Mouse (Mus musculus): ENCODE data around the gene Zfp639. TPM values are rescaled to one million over a fixed set of nuclear protein-coding genes. Genes with fewer than 3 reads are reported as not detected.

The Zfp639 gene
- polyA plus RNA-seq, 1 experiment = 25.6 TPM

- no peak overlapping the region for H3K4me3 ChIP-seq (replicated peaks; ENCODE audit: control insufficient read depth, low read depth, low read length)
- no peak overlapping the region for H3K27ac ChIP-seq (ENCODE audit: control insufficient read depth, insufficient read depth, low read depth, low read length, poor library complexity)
- no peak for TF ChIP-seq CTCF (IDR thresholded peaks at IDR 0.05; ENCODE audit: control insufficient read depth, insufficient read depth, low read length)
- TF ChIP-seq POLR2A (IDR thresholded peaks at IDR 0.05; ENCODE audit: borderline replicate concordance, control insufficient read depth, low read depth, low read length) = no peak
- WGBS = 63% methylated on average over 8 of the region's 8 CpGs
- no peaks in the 10 kb centered on the region; the same call in 1 of the 2 replicates for H3K4me1 ChIP-seq (ENCODE audit: control insufficient read depth, insufficient read depth, low read length)
These were observed 14.8 kb upstream of the Zfp639 start for GRCm38 (mm10) chr3:32495088-32495770.

DNA sequence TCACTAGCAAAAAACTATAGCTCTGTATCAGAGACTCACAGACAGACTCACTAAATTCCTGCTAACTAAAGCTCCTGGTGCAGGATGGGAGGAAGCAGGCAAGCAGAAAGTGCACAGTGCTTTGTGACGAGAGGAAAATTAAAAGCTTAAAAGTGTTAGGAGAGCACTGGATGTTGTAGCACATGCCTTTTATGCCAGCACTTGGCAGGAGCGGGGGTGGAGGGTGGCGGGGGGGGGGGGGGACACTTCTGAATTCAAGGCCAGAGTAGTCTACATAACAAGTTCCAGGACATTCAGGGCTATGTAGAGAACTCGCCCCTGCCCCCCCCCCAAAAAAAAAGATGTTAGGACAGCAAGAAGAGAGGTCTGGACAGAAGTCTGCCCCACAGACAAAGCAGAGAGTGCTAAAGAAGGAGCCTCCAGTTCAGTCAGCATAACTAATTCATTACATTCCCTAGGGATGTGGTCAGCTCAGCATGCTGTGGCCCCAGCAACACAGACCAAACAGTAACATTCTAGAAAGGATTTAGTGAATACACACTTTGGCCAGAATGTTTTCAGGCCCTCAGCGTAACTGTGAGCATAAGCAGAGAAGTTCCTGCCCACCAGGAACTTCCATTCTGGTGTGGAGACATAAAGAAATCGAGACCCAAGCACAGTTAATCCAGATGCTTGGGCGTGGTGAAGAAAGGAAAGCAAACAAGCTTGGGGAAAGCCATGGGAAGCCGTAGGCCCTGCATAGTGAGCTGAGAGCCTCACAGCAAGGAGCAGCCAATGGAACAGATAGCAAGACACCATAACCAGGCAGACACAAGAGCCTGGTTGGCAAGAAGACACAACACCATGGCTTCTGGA is 14.0 kb upstream of the Zfp639 start:
- no peaks in the 10 kb centered on the region; the same call in 1 of the 2 replicates for H3K4me1 ChIP-seq (ENCODE audit: control insufficient read depth, insufficient read depth, low read length)
- H3K4me3 ChIP-seq (replicated peaks; ENCODE audit: control insufficient read depth, low read depth, low read length) = no peak overlapping the region
- TF ChIP-seq CTCF (IDR thresholded peaks at IDR 0.05; ENCODE audit: control insufficient read depth, insufficient read depth, low read length) (no peak), POLR2A (IDR thresholded peaks at IDR 0.05; ENCODE audit: borderline replicate concordance, control insufficient read depth, low read depth, low read length) (no peak)
- 68% methylated on average over 8 of the region's 8 CpGs for WGBS
- no peak overlapping the region for H3K27ac ChIP-seq (ENCODE audit: control insufficient read depth, insufficient read depth, low read depth, low read length, poor library complexity)

- no peak overlapping the region for H3K4me3 ChIP-seq (replicated peaks; ENCODE audit: control insufficient read depth, low read depth, low read length)
- no peaks in the 10 kb centered on the region; the same call in 1 of the 2 replicates for H3K4me1 ChIP-seq (ENCODE audit: control insufficient read depth, insufficient read depth, low read length)
- H3K27ac ChIP-seq (ENCODE audit: control insufficient read depth, insufficient read depth, low read depth, low read length, poor library complexity) = no peak overlapping the region
- TF ChIP-seq CTCF (IDR thresholded peaks at IDR 0.05; ENCODE audit: control insufficient read depth, insufficient read depth, low read length) = no peak
- WGBS = 90% methylated on average over 1 of the region's 1 CpGs
These were observed 13.4 kb upstream of the Zfp639 start for GRCm38 (mm10) chr3:32496711-32497070.

DNA sequence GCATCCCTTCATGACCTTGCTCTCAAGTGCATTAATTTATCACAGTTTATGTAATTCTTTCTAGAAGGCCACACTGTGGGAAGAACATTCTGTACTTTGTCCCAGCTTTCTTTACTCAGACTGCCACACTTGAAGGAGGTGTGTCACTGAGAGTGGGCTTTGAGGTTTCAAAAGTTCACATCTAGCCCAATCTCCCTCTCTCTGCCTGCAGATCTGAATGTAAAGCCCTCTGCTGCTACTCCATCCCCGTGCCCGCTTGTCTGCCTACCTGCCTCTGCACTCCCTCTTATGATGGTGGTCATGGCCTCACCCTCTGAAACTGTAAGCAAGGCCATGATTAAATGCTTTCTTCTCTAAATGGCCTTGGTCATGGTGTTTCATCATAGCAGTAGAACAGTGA is 9.7 kb upstream of the Zfp639 start:
- no peaks in the 10 kb centered on the region for H3K4me1 ChIP-seq (ENCODE audit: control insufficient read depth, insufficient read depth, low read length)
- H3K27ac ChIP-seq (ENCODE audit: control insufficient read depth, insufficient read depth, low read depth, low read length, poor library complexity) = no peak overlapping the region
- H3K4me3 ChIP-seq (replicated peaks; ENCODE audit: control insufficient read depth, low read depth, low read length) = no peak overlapping the region
- WGBS = 83% methylated on average over 2 of the region's 2 CpGs
- no peak for TF ChIP-seq POLR2A (IDR thresholded peaks at IDR 0.05; ENCODE audit: borderline replicate concordance, control insufficient read depth, low read depth, low read length)
- TF ChIP-seq CTCF (IDR thresholded peaks at IDR 0.05; ENCODE audit: control insufficient read depth, insufficient read depth, low read length) = no peak

DNA sequence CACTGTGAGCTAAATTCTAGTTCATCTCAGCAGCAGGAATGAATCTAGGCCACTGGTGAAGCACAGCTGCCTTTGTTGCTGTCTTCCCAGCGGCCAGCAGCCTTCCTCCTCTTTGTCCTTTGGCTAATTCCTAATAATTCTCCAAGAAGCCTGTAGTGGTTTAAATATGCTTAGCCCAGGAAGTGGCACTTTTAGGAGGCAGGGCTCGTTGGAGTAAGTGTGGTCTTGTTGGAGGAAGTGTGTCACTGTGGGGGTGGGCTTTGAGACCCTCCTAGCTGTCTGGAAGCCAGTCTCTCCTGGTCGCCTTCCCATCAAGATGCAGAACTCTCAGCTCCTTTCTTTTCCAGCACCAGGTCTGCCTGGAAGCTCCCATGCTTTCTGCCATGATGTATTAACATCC is 4.2 kb upstream of the Zfp639 start:
- H3K27ac ChIP-seq (ENCODE audit: control insufficient read depth, insufficient read depth, low read depth, low read length, poor library complexity) = no peak overlapping the region
- 55% methylated on average over 3 of the region's 3 CpGs for WGBS
- H3K4me1 ChIP-seq (ENCODE audit: control insufficient read depth, insufficient read depth, low read length) = no peaks in the 10 kb centered on the region; the same call in 1 of the 2 replicates
- TF ChIP-seq POLR2A (IDR thresholded peaks at IDR 0.05; ENCODE audit: borderline replicate concordance, control insufficient read depth, low read depth, low read length) (no peak), CTCF (IDR thresholded peaks at IDR 0.05; ENCODE audit: control insufficient read depth, insufficient read depth, low read length) (no peak)
- no peak overlapping the region for H3K4me3 ChIP-seq (replicated peaks; ENCODE audit: control insufficient read depth, low read depth, low read length)

DNA sequence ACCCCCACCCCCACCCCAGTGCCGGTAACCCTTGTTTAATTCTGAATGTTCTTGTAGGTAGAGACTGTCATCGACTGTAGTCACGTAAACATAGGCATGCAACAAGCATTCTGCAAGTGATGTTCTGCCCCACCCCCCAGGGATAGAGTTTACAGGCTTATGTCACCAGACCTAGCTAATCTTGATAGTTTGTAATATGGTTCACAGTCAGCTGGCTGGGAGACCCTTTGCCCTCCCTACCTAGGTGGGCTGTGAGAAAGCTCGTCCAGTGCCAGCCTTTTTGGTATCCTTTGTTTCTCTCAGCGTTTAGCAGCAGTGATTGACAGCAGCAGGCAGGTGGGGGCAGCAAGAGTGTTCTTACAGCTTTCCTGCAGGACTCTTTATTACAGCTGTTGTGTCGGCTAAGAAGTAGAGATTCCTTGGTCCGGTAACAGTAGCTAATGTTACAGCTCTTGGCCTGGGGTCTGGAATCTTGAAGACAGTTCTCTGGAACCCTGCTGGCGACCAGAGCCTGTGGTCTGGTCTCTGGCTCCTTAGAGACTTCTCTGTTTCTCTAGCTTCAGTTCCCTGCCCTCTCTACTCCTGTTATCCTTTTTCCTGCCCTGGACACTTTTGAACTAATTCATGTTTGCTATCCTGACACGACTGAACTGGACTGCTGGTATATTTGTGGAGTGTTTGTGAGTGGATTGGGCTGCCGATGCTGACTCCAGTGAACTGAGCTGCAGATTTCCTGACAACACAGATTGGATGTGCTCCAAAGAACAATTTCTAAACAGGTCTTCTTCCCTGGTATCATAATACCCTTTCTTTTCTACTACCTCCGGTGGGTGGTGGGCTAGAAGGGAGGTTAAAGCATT is 3.5 kb upstream of the Zfp639 start:
- WGBS = 79% methylated on average over 11 of the region's 11 CpGs
- no peak overlapping the region for H3K27ac ChIP-seq (ENCODE audit: control insufficient read depth, insufficient read depth, low read depth, low read length, poor library complexity)
- H3K4me3 ChIP-seq (replicated peaks; ENCODE audit: control insufficient read depth, low read depth, low read length) = no peak overlapping the region
- H3K4me1 ChIP-seq (ENCODE audit: control insufficient read depth, insufficient read depth, low read length) = no peaks in the 10 kb centered on the region; the same call in 1 of the 2 replicates
- TF ChIP-seq CTCF (IDR thresholded peaks at IDR 0.05; ENCODE audit: control insufficient read depth, insufficient read depth, low read length) = no peak

DNA sequence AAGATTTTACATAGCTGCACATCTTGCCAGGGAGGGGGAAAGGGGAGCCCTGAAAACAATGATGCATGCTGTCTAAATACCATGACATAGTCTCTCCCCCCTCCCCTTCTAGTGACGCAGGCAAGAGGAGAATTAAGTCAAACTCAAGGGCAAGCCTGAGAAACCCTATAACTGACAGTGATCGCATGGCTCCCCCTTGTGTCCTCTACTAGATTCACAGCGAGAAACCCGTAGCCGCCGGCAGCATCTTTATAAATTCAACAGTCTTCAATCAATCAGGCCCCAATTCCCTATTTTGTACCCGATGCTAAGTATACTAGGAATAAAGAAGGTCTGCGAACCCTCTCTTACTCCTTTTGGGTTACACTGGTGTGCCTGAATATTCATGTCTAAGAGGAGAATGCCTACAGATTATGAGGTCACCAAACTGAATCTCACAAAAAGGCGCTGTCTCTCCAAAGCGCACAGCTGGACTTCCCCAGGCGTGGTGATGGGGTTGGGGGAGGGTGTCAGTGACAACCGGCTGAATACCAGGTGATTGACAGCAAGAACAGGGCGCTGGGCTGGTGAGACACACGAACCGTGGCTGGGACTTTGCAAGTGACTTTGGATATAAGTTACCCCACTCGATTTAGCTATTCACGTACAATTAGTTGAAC is 1.3 kb upstream of the Zfp639 start:
- H3K27ac ChIP-seq (ENCODE audit: control insufficient read depth, insufficient read depth, low read depth, low read length, poor library complexity) = no peak overlapping the region
- TF ChIP-seq POLR2A (IDR thresholded peaks at IDR 0.05; ENCODE audit: borderline replicate concordance, control insufficient read depth, low read depth, low read length) (no peak), CTCF (IDR thresholded peaks at IDR 0.05; ENCODE audit: control insufficient read depth, insufficient read depth, low read length) (peak; percentile 63)
- peaks cover 2% of the 10 kb centered on the region; the same call in 1 of the 2 replicates for H3K4me1 ChIP-seq (ENCODE audit: control insufficient read depth, insufficient read depth, low read length)
- no peak overlapping the region for H3K4me3 ChIP-seq (replicated peaks; ENCODE audit: control insufficient read depth, low read depth, low read length)
- WGBS = 2% methylated on average over 17 of the region's 17 CpGs
